Mouse (Mus musculus): ENCODE results near the gene Sh2b3. TPM values are rescaled to one million over a fixed set of nuclear protein-coding genes. Genes with fewer than 3 reads are reported as not detected.

The Sh2b3 gene
- polyA plus RNA-seq, 1 experiment from 2014 or later: 9.0 TPM

GRCm38 (mm10) chr5:121809667-121810224, 27.7 kb downstream of the Sh2b3 start:
- Histone ChIP-seq H3K9ac (replicated peaks) (no peak overlapping the region), H3K27me3 (no peaks in the 10 kb centered on the region), H3K4me1 (no peaks in the 10 kb centered on the region), H3K27ac (replicated peaks) (no peak overlapping the region), H3K9me3 (no peaks in the 10 kb centered on the region), H3K4me3 (no peak overlapping the region), H3K36me3 (peaks cover 62% of the 10 kb centered on the region), H3K4me2 (replicated peaks) (no peak overlapping the region)
- WGBS: 90% methylated on average over 5 of the region's 5 CpGs
- ATAC-seq (ENCODE audit: low FRiP score, low read depth): no peak

DNA sequence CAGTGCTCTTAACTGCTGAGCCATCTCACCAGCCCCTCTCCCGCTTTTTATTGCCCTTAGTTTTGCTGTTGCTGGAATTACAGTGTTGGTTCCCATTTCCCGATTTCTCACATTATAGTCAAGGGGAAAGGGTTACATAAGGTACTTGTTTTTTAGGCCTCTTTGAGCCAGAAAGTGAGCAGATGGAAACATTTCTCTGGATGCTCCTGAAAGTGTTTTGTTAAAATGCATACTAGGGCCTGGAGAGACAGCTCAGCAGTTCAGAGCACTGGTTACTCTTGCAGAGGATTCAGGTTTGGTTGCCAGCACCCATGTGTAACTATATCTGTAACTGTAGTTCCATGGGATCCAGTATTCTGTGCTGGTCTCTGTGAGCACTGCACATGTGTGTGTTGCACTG, 29.2 kb downstream of the Sh2b3 start:
- Histone ChIP-seq H3K4me3 (no peak overlapping the region), H3K9ac (replicated peaks) (no peak overlapping the region), H3K4me2 (replicated peaks) (no peak overlapping the region), H3K36me3 (peaks cover 64% of the 10 kb centered on the region), H3K27ac (replicated peaks) (no peak overlapping the region), H3K4me1 (no peaks in the 10 kb centered on the region), H3K9me3 (no peaks in the 10 kb centered on the region), H3K27me3 (no peaks in the 10 kb centered on the region)
- ATAC-seq (ENCODE audit: low FRiP score, low read depth): no peak
- 87% methylated on average over 2 of the region's 2 CpGs for WGBS

DNA sequence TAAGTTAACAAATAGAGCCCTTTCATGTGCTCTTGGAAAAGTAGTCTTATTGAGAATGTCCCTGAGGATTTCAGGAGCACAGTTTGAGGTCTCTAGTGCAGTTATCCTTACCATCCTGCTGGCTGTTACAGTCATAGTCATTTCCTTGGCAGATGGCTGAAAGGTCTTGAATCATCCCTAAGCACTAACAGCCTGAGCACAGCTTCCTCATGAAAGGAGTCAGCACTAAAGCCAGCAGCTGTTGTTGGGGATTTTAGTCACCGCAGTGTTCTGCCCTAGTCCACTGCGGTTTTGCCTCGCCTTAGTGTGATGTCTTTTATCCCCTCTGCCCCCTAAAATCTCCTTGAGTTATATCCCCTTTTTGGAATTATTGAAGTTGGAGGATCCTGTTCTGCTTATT, 30.3 kb downstream of the Sh2b3 start:
- Histone ChIP-seq H3K4me1 (no peaks in the 10 kb centered on the region), H3K4me2 (replicated peaks) (no peak overlapping the region), H3K27ac (replicated peaks) (peak overlapping the region; percentile 1; the same call in 1 of the 2 replicates), H3K4me3 (no peak overlapping the region), H3K36me3 (peaks cover 64% of the 10 kb centered on the region), H3K27me3 (no peaks in the 10 kb centered on the region), H3K9me3 (no peaks in the 10 kb centered on the region), H3K9ac (replicated peaks) (no peak overlapping the region)
- no peak for ATAC-seq (ENCODE audit: low FRiP score, low read depth)
- 70% methylated on average over 3 of the region's 3 CpGs for WGBS

DNA sequence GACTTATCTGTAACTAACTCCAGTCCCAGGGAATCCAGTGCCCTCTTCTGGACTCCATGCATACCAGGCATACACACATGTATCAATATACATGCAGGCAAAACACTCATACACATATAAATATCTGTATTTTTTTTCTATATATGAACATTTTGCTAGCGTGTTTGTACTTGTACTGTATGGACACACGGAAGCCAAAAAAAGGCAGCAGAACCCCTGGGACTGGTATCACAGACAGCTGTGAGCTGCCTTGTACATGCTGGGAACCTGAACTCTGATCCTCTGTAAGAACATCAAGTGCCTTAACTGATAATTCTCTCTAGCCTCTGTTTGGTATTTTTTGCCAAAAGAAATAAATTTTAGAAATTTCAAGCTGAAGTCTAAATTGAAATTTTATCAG, 39.0 kb downstream of the Sh2b3 start:
- H3K27me3 ChIP-seq: no peaks in the 10 kb centered on the region
- H3K36me3 ChIP-seq: peaks cover 80% of the 10 kb centered on the region
- H3K4me2 ChIP-seq (replicated peaks): no peak overlapping the region
- H3K27ac ChIP-seq (replicated peaks): no peak overlapping the region
- H3K4me1 ChIP-seq: no peaks in the 10 kb centered on the region
- H3K4me3 ChIP-seq: no peak overlapping the region
- WGBS: 99% methylated on average over 2 of the region's 2 CpGs
- no peaks in the 10 kb centered on the region for H3K9me3 ChIP-seq
- ATAC-seq (ENCODE audit: low FRiP score, low read depth): no peak
- H3K9ac ChIP-seq (replicated peaks): no peak overlapping the region

DNA sequence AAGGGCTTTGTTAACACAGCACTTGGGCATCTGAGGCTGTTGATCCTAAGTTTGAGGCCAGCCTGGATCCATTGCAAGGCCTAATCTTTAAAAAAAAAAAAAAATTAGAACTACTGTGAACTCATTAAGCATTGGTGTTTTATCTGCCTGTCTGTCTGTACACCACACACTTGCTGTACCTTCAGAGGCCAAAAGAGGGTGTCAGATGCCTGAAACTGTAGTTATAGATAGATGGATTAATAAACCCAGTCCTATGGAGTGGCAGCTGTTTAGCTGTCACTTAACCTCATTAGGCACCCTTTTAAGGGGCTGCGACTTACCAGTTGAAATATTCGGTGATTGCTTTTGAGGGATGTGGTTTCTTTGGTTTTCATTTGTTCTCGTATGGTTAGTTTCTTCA, 41.6 kb downstream of the Sh2b3 start:
- Histone ChIP-seq H3K4me2 (replicated peaks) (no peak overlapping the region), H3K9me3 (no peaks in the 10 kb centered on the region), H3K36me3 (peaks cover 79% of the 10 kb centered on the region)

DNA sequence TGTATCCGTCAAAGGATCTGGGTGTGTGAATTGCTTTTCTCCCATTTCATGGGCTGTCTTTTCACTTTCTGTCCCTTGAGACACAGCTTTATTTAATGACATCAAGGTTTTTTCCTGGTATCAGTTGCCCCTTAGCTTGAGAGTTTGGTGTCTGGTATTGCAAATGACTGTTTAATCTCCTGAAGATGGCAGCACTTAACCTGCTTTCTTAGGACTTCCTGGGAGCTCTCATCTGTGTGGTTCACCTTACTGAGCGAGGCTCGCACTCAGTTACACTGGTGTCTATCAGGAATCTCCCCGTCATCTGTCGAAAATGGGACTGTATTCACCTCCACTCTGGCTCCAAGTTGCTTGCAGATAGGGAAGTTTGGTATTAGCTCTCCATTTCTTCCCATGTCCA, 46.4 kb downstream of the Sh2b3 start:
- H3K36me3 ChIP-seq: peaks cover 76% of the 10 kb centered on the region

More for the DNA sequence above, 41.6 kb downstream of the Sh2b3 start:
- Histone ChIP-seq H3K9ac (replicated peaks) (no peak overlapping the region), H3K4me3 (no peak overlapping the region), H3K4me1 (no peaks in the 10 kb centered on the region), H3K27me3 (no peaks in the 10 kb centered on the region), H3K27ac (replicated peaks) (no peak overlapping the region)
- no peak for ATAC-seq (ENCODE audit: low FRiP score, low read depth)
- 84% methylated on average over 3 of the region's 3 CpGs for WGBS

GRCm38 (mm10) chr5:121783862-121784500, 53.5 kb downstream of the Sh2b3 start:
- Histone ChIP-seq H3K9ac (replicated peaks) (no peak overlapping the region), H3K27ac (replicated peaks) (0 out of 2 replicates have a peak overlapping the region, but pooled peaks have one; percentile 15), H3K4me2 (replicated peaks) (no peak overlapping the region), H3K9me3 (no peaks in the 10 kb centered on the region), H3K4me3 (no peak overlapping the region), H3K4me1 (peaks cover under 1% of the 10 kb centered on the region; the same call in 1 of the 2 replicates), H3K27me3 (no peaks in the 10 kb centered on the region), H3K36me3 (peaks cover 59% of the 10 kb centered on the region)
- 70% methylated on average over 10 of the region's 10 CpGs for WGBS
- no peak for ATAC-seq (ENCODE audit: low FRiP score, low read depth)

More for the DNA sequence above, 46.4 kb downstream of the Sh2b3 start:
- Histone ChIP-seq H3K27ac (replicated peaks) (no peak overlapping the region), H3K27me3 (no peaks in the 10 kb centered on the region), H3K9me3 (no peaks in the 10 kb centered on the region), H3K4me1 (no peaks in the 10 kb centered on the region), H3K9ac (replicated peaks) (no peak overlapping the region), H3K4me3 (no peak overlapping the region), H3K4me2 (replicated peaks) (no peak overlapping the region)
- no peak for ATAC-seq (ENCODE audit: low FRiP score, low read depth)
- WGBS: 91% methylated on average over 5 of the region's 5 CpGs

DNA sequence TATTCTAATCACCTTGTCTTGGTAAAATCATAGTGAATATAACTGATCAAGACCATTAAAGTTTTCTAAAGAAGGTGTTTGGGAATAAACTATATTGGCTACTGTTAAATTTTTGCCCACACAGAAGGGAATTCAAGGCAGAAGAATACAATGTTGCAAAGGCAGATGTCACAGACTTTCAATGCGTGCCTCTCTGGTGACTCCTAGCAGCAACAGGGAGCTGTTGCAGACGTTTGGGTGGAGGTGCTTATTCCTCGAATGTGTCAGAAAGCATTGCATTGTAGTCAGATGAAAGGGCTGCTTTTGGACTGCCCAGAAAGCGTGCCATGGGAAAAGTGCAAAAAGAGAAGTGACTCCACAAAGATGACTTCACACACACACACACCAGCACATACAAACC, 55.0 kb downstream of the Sh2b3 start:
- Histone ChIP-seq H3K4me1 (peaks cover 6% of the 10 kb centered on the region; the same call in 1 of the 2 replicates), H3K27ac (replicated peaks) (no peak overlapping the region), H3K4me2 (replicated peaks) (no peak overlapping the region), H3K9me3 (no peaks in the 10 kb centered on the region), H3K9ac (replicated peaks) (no peak overlapping the region), H3K4me3 (no peak overlapping the region), H3K36me3 (peaks cover 62% of the 10 kb centered on the region), H3K27me3 (no peaks in the 10 kb centered on the region)
- no peak for ATAC-seq (ENCODE audit: low FRiP score, low read depth)
- WGBS: 62% methylated on average over 4 of the region's 4 CpGs

GRCm38 (mm10) chr5:121780180-121780579, 57.3 kb downstream of the Sh2b3 start:
- Histone ChIP-seq H3K4me3 (no peak overlapping the region), H3K27ac (replicated peaks) (no peak overlapping the region), H3K4me2 (replicated peaks) (no peak overlapping the region), H3K9ac (replicated peaks) (no peak overlapping the region), H3K4me1 (peaks cover 6% of the 10 kb centered on the region; the same call in 1 of the 2 replicates), H3K27me3 (no peaks in the 10 kb centered on the region), H3K36me3 (peaks cover 61% of the 10 kb centered on the region), H3K9me3 (no peaks in the 10 kb centered on the region)
- 83% methylated on average over 5 of the region's 5 CpGs for WGBS
- ATAC-seq (ENCODE audit: low FRiP score, low read depth): no peak

DNA sequence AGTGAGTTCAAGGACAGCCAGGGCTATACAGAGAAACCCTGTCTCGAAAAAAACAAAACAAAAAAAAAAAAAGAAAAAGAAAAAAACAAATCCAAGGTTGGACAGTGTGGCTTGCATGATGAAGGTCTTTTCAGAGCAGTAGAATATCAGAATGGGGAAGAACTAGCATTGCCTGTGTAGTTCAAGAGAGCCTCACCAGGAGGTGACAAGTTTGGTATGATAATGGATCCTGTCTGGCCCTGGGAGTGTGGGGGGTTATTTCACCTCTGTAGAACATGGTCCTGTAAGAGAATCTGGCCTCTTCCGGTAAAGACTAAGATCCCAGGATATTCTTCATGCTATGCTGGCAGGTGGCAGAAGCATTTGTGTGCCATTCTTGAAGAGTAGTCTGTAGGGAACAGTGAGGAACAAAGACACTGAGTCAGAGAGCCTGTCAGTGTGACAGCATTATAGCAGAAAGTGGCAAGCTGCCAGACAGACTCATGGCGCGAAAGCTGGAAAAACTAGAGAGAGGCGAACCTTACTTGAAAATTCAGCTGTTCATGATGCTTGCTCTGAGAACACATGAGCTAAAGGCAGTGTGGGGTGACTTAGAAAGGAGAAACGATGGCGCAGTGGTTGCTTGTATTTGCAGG, 58.8 kb downstream of the Sh2b3 start:
- no peak overlapping the region for H3K4me3 ChIP-seq
- no peak for ATAC-seq (ENCODE audit: low FRiP score, low read depth)
- no peak overlapping the region for H3K4me2 ChIP-seq (replicated peaks)
- H3K27me3 ChIP-seq: no peaks in the 10 kb centered on the region
- no peaks in the 10 kb centered on the region for H3K9me3 ChIP-seq
- H3K36me3 ChIP-seq: peaks cover 65% of the 10 kb centered on the region
- 91% methylated on average over 7 of the region's 7 CpGs for WGBS
- no peak overlapping the region for H3K9ac ChIP-seq (replicated peaks)
- peaks cover 6% of the 10 kb centered on the region; the same call in 1 of the 2 replicates for H3K4me1 ChIP-seq
- H3K27ac ChIP-seq (replicated peaks): 0 out of 2 replicates have a peak overlapping the region, but pooled peaks have one; percentile 39

- ATAC-seq (ENCODE audit: low FRiP score, low read depth): no peak
- Histone ChIP-seq H3K4me1 (no peaks in the 10 kb centered on the region), H3K9me3 (no peaks in the 10 kb centered on the region), H3K4me2 (replicated peaks) (no peak overlapping the region), H3K9ac (replicated peaks) (no peak overlapping the region), H3K27ac (replicated peaks) (no peak overlapping the region), H3K4me3 (no peak overlapping the region), H3K36me3 (peaks cover 45% of the 10 kb centered on the region), H3K27me3 (no peaks in the 10 kb centered on the region)
- 90% methylated on average over 3 of the region's 3 CpGs for WGBS
Observed at GRCm38 (mm10) chr5:121771611-121772010, 65.8 kb downstream of the Sh2b3 start.

GRCm38 (mm10) chr5:121769827-121770226, 67.6 kb downstream of the Sh2b3 start:
- H3K36me3 ChIP-seq: peaks cover 36% of the 10 kb centered on the region
- ATAC-seq (ENCODE audit: low FRiP score, low read depth): no peak
- H3K27me3 ChIP-seq: no peaks in the 10 kb centered on the region
- no peaks in the 10 kb centered on the region for H3K9me3 ChIP-seq
- no peak overlapping the region for H3K9ac ChIP-seq (replicated peaks)
- no peak overlapping the region for H3K4me3 ChIP-seq
- H3K4me1 ChIP-seq: no peaks in the 10 kb centered on the region
- 93% methylated on average over 7 of the region's 7 CpGs for WGBS
- H3K27ac ChIP-seq (replicated peaks): no peak overlapping the region
- H3K4me2 ChIP-seq (replicated peaks): no peak overlapping the region
